Mouse (Mus musculus): ENCODE results near the gene Pld4.

Pld4 gene

DNA sequence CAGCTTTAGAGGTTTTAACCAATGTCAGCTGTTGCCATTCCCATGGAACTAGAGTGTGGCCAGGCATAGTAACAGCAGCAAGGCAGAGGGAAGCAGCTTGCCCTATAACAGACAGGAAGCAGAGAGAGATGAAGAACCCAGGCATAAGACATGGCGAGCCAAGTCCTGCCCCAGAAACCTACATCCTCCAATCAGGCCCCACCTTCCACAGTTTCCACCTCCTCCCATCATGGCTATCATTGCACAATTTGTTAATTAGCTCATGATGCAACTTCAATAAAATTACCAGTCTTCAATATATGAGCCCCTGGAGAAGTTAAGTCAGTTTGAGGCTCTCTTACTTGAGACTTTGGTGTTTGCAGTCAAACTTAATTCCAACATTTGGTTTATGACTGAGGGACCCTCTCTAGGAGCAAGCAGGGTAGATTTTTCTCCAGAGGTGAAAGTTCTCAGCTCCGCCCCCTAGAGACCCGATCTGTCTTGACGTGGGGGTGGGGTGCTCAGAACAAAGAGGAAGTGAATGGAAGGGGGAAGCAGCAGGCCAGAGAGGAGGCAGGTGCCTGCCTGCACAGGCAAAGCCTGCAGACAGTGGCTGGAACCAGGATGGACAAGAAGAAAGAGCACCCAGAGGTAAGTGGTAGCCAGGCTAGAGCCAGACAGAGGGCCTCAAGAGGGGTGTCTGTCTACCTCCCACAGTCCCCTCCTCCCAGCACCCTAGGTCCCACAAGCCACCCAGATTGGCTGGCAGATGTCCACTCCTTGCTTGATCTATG is at the start of gene Pld4:
Gene Pld4 (plus strand): TSS at position 502 of the 773 bp plus-strand sequence.
- in situ Hi-C loops (cut with MseI, MboI): no loop called here

DNA sequence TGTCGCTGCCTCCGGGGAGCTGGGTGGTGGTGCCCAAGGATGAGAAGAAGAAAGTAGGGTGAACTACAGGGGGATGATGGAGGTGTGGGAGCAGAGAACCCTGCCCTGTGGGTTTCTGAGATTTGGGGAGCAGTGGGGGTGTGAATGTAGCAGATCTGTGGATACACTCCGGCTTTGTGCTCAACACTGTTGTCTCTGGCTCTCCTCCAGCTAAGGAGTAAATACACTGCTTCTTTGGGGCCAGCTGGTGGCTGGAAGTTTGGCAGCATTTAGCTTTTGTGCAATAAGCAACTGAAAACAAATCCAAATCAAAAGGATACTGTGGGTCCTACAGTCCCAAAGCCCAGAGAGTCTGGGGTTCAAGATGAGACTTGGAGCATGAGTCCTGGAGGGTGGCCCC is 46.5 kb upstream of the Pld4 start:
- in situ Hi-C loops (cut with MseI, MboI): no loop called here

DNA sequence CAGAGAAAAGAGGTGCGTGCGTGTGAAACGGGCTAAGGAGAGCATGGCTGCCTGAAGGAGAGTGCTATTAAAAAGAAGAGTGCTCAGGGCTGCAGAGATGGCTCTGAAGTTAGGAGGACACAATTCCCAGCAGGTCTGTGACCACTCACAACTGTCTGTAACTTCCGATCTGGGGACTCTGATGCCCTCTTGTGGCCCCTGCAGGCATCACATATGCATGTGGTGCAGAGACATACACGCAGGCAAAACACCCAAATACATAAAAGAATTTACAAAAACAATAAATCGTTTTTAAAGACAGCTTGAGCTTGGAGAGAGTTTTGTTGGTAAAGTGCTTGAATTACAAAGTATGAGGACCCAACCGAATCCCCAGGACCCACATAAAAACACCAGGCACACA is 43.3 kb upstream of the Pld4 start:
- in situ Hi-C loops (cut with MseI, MboI): loop anchor here in 1 of 2 experiments (5.0 kb wide), 1 partner anchor 55 kb away; no protein-coding TSS in a partner anchor

DNA sequence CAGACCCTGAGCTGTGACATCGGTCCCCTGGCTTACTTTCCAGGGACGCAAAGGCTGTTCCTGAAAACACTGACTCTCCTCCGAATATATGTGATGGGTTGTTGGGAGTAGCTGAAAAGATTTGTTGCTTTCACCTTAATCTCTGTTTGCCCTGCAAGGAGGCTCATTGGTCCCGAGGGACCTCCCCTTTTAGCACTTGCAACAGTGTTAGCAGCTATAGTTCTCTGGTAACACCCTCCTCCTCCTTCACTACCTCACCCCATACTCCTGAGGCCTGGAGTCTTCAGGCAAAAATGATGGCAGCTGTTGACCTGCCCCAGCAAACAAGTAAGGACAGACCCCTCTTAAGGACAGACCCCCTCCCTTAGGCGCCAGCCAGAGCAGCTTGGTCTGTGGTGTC is 41.5 kb upstream of the Pld4 start:
- in situ Hi-C loops (cut with MseI, MboI): loop anchor here in 1 of 2 experiments (5.0 kb wide), 1 partner anchor 57 kb away; no protein-coding TSS in a partner anchor

DNA sequence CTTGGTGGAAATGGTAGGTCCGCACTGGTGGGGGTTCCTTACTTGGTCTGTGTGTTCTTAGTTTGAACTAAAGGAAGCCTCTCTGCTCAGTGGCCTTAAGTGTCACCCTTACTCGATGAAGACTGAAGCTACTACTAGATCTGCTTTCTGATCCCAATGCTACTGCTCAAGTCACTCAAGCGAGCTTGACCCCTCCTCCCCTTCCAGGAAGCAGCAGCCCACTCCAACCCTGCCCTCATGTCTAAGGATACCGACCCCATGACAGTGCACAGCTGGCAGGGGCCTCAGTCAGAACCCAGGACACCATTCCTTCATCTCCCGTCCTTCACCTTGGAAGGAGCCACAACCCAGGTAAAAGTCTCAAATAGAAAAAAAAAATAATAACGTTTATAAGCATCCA is 40.2 kb upstream of the Pld4 start, which contains the start of gene Cep170b:
Gene Cep170b (plus strand): TSS at position 240 of the 400 bp plus-strand sequence.
- in situ Hi-C loops (cut with MseI, MboI): no loop called here

DNA sequence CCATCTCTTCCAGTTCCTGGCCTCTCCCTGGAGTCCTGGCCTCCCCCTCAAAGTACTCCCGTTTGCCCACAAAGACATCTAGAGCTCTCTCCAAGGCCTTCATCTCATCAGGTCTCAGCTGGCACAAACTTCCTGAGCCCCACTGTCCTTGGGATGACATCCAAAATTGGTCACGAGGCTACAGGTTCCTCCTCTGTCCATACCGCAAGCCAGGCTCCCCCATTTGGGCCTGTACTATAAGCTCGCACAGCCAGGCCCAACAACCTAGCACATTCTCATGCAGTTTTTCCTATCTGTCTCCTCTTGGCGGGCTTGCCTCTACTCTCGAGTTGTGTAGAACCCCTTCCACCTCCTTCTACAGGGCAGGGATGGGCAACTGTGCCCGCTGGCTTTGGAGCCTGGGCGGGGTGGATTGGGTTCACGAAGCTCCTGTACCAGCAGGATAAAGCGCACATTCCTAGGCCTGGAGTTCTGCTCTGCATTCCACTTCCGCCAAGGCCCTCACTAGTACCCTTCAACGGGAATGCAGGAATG is 39.5 kb upstream of the Pld4 start:
- in situ Hi-C loops (cut with MseI, MboI): no loop called here

DNA sequence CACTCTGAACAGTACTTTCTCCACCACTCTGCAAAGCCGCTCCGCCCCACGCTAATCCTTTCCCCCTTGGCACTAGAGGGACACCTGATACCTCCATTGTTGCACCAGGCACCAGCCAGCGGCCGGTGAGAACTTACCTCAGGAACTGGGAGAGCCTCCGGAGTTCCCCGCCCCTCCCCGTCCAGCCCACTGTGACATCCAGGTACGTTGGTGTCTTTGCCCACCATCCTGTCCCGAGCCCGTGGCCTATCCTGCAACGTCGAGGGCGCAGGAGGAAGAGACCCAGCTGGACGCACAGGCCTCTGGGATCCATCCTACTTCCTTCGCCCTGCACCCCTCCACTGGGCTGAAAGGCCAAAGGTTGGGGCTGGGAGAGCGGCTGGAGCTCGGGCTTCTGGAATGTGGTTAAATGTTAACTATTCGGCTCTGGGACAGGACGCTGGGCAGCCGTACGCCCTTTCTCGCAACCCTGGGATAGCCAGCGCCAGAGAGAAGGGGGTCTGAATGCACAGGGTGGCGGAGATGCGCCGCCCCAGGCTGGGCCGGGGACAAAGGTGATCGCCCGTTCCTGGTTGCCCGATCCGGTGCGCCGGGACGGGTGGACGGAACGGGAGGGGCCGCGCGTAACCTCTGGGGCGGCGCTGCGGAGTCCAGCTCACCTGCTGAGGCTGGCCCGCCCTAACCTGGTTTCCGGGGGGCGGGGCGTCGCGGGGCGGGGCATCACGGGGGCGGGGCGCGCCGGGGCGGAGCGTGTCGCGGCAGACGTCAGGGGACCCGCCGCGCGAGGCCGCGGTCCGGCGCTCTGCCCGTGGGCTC is 38.8 kb upstream of the Pld4 start:
- in situ Hi-C loops (cut with MseI, MboI): no loop called here

DNA sequence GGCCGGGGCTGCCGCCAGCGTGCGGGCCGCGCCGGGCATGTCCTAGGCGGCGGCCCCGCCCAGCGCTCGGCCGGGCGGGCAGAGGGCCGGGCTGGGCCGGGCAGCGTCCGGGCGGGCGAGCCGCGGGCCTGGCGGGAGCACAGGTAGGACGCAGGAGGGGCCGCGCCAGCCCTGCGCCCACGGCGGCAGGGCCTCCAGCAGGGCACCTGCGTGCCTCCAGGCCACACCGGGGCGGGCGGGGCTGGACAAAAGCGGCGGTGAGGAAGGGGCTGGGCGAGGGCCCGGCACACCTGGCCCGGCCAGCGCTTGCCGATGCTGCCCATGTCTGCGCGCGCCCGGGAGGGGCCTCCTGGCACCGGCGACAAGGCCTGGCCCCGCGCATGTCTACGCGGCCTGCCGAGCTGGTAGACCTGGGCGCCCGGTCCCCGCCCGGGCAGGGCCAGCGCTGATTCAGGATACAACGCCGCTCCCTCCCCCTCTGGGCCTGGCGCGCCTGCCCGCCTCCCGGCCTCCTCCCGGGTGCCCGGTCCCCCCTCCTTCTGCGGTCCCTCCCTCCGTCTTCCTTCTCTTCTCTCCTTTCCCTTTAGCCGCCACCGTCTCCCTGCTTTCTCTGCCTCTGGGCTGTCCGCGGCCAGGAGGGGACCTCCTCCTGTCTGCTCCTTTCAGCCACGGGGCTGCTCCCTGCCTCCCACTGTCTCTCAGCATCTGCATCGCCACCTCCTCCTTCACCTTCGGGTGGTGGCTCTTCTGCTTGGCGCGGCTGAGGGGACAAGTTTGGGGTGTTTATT is 38.0 kb upstream of the Pld4 start:
- in situ Hi-C loops (cut with MseI, MboI): no loop called here

DNA sequence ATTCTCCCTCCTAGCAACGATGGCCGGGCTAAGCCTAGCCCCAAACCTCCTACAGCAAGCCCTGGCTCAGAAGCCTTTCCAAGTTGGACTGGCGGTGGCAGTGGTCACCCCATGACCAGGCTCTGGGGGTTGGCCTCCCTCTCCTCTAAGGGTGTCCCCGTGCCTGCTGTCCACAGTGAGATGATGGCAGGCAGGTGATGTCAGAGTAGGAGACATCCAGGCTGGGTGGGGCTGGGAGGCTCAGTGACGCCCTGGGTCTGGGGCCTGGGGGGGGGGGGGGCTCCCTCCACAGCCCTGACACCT is 37.5 kb upstream of the Pld4 start:
- in situ Hi-C loops (cut with MseI, MboI): no loop called here

DNA sequence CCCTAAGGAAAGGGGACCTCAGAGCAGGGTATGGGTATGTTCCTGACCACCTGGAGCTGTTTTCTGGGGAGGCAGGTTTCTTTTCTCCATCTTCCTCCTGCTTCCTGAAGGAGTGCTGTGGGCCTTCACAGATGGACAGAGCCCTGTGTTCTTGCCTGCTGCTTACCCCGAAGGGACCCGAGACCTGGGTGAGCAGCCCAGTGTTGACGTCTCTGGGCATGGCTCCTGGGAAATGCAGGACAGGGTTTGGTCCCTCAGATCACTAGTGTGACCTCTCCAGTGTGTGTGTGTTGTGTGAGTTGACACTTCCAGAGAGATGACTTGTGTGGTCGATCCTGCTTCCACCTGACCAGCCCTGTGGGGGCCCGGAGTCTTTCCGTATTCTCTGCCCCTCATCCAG is 37.0 kb upstream of the Pld4 start:
- in situ Hi-C loops (cut with MseI, MboI): no loop called here

DNA sequence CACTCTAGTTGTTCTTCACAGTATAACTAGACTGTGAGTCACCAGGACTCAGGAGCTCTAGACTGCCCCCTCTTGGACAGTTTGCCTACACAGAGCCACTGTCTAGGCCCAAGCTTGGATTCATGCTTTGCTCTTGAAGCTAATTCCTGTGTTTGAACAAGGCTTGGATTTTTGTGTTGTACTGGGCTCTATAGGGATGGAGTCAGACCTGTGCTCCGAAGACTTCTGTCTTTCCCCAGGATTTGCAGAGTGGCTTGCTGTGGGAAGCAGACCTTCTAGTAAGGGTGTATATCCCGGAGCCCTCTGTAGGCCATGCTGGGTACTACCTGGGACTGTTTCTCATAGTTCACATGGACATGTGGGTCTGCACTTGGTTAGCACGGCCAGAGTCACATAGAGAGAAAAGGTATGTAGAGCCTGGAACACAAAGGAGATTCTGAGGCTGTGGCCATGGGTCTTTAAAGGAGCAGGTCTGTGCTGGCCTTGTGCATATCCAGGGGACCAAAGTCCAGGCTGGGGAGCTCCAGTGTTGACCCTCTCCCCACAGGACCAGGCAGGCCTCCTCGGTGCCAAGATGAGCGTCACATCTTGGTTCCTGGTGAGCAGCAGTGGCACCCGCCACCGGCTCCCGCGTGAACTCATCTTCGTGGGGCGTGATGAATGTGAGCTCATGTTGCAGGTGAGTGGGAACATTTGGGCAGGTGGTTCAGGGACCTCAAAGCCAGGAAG is 36.2 kb upstream of the Pld4 start:
- in situ Hi-C loops (cut with MseI, MboI): no loop called here

DNA sequence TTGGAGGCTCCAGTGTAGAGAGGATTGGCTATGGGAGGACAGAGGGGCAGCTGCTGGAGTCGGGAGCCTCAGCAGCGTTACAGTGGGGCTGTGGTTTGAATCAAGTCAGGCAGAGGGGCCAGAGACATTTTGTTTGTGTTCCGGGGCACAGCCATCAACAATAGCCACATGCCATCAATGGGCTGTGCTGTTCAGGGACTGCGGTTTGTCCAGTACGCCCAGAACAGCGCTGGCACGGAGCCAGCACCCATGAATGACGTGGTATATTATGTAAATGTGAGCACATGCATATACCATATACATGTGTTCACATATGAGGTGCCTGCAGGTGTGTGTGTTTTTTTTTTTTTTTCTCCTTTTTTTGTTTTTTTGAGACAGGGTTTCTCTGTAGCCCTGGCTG is 32.7 kb upstream of the Pld4 start:
- in situ Hi-C loops (cut with MseI, MboI): no loop called here

DNA sequence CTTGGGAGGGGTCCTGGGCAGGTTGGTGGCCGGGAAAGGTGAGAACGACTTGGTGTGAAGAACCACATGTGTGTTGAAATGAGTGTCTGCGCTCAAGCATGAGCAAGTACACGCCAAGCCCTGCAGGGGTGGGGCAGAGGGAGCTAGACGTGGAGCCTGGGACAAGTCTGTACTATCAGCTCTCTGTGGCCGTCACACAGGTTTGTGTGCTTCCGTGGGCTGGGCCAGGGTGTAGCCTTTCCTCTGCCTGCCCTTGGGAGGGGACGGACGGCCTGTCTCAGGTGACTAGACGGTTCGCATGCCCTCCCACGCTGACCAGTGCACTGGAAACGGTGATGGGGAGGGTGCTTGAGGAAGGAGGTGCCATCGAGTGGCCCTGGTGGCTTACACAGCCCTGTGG is 29.6 kb upstream of the Pld4 start:
- in situ Hi-C loops (cut with MseI, MboI): no loop called here

DNA sequence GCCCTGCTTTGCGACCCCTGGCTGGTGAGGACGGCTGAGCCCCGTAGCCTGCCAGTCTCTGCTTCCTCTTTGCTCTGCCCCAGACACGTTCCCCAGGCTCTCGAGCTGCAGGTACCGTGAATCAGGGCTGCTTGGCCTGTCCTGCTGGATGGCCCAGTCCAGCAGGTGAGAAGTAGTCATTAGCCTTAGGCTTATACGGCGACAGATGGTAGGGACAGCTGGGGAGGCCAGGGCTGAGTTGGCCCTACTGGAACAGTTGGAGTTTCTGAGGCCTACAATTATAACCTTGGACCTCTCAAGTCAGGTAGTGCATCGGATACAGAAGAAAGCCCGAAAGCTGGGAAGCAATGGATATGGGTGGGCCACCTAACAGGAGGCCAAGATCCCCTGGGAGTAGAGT is 27.9 kb upstream of the Pld4 start:
- in situ Hi-C loops (cut with MseI, MboI): no loop called here

DNA sequence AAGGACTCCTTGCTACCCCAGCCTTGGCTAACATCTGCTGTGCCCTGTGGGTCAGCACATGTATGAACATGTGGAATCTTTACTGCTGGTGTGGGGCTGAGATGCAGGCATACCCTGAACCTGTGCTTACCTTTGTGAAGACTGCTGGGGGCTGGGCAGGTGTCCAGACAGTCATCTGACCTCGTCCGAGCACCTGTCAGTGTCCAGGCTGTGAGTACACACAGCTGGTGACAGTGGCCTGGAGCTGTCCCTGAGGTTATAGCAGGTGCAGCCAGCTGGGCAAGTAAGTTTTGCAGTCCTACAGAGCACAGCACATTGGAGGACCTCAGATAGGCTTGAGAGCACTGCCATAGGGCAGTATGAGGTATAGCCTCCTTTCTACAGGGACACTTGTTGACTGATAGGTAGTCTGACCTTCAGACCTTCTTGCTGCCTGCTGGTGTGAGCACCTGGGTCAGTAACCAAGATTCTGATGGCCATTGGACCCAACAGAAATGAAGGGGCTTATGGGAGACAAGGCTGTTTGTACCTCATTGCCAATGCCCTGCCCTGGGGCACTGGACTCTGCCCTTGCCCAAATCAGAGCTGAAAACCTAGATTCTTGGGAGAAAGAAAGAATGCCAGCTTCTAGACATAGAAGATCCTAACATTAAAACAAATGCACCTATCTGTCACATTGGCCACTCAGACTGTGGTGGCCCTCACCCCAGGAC is 26.2 kb upstream of the Pld4 start:
- in situ Hi-C loops (cut with MseI, MboI): no loop called here

DNA sequence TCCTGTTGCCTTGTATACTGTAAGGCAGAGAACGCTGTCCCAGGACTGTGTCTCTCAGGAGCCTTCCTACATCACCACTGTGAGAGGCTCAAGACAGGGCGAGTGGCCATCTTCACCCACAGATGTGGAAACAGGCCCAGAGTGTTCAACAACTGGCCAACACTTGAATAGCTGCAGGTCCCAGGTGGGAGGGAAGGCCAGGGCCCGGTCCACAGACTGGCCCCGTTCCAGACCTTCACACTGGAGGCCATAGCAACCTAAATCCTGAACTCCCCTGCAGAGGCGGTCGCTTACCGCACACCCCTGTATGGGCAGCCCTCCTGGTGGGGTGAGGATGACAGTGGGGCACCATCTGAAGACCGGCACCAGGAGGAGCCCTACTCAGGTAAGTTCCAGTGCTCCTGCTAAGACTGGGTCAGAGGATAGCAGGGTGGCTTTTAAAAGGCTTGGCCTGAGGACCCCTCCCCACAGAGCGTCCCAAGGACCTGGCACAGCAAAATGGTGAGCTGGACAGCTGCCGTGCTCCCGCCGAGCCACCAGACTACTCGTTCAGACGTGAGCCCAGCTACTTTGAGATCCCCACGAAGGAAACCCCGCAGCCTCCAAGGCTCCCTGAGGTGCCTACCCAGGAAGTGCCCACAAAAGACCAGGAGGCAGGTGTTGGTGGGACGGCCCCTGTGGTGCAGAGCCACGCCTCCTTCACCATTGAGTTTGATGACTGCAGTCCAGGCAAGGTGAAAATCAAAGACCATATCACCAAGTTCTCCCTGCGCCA is 25.4 kb upstream of the Pld4 start:
- in situ Hi-C loops (cut with MseI, MboI): no loop called here

DNA sequence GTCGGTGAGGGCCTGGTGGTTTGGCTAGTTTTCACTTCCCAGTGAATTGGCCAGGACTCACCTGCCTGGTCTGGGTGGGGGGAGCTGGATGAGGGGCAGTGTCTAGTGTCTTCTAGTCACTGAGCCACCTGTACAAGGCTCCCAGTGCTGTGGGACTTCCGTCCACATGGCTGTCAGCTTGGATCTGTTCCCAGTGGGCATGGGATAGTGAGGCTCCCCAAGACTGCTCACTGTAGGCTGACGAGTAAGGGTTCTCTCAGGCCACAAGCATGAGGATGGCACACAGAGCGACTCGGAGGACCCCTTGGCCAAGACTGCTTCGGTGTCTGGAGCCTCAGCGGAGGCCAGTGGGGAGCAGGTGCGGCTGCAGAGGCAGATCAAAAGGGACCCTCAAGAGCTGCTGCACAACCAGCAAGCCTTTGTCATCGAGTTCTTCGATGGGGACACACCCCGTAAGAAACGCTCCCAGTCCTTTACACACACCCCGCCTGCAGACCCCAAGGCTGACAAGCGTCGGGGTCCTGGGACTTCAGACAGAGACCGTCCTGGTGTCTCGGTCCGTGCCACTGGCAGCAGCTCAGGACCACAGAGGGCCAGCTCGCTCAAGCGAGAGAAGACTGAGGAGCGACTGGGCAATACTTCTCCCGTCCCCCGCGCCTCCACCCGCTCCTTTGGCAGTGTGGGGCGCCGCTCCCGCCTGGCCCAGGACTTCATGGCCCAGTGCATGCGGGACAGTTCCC is 24.4 kb upstream of the Pld4 start:
- in situ Hi-C loops (cut with MseI, MboI): no loop called here

DNA sequence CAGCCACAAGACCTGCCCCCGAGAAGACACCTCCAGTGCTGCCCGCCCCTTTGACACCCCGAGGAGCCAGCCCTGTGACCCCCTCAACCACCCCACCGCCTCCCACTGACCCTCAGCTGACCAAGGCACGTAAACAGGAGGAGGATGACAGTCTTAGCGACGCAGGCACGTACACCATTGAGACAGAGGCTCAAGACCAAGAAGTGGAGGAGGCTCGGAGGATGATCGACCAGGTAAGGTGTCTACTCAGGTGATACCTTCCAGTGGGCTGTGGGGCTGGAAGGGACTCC is 23.9 kb upstream of the Pld4 start:
- in situ Hi-C loops (cut with MseI, MboI): no loop called here

DNA sequence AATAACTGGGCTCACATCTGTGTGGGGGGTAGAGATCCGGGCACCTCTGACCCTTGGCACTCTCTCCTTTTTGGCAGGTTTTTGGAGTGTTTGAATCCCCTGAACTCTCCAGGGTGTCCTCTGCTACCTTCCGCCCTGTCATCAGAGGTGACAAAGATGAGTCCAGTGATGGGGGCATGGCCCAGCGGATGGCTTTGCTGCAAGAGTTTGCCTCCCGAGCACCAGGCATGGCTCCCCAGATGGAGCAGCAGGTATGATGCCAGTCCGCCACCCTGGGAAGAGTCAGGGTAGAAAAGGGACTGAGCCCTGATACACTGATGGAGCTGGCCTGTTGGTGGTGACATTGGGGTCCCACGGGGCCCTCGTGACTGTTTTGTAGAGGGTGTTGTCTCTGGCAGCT is 23.4 kb upstream of the Pld4 start:
- in situ Hi-C loops (cut with MseI, MboI): no loop called here

Measured in mouse trophoblast stem cell (cell line).